In the genomic region with DNA sequence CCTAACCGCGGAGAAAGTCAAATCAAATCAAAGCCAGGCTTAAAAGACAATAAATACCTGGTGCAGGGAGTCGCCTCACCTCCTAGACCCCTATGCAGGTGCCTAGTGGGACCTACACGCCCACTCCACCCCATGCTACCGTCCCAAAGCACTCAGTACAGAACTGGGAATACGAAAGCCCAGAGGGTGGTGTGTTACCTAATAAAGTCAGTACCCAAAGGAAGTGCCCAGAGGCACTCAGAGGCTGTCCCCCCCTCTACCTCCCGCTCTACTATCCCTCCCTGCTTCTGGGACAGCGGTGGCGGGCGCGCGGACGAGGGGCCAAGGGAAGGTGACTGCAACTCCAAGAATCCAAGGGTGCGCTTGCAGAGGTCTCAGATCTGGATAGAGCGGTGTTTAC, we compare ENCODE assay signal across 8 mouse cellular contexts. TPM values are rescaled to one million over a fixed set of nuclear protein-coding genes. Genes with fewer than 3 reads are reported as not detected.
DNase-seq lines count a peak whose midpoint lies in the region; ATAC-seq and TF ChIP-seq lines count a peak whose summit lies in the region.
"Had no signal": no experiment of that assay in that cellular context is flagged by ENCODE, and none has a peak within 500 bp of the region (broad histone marks: within the 10 kb centered on the region; RNA-seq: fewer than 3 reads in every experiment).

No protein-coding gene starts in this region.

- peak overlapping the region; percentile 52 for H3K4me3 ChIP-seq in lung, embryonic 14.5 days (ENCODE audit: low read depth, low read length)
- H3K4me3 ChIP-seq in forebrain, embryonic 15.5 days: peak overlapping the region; percentile 56
- H3K4me3 ChIP-seq in limb, embryonic 15.5 days: peak overlapping the region; percentile 64
- peak overlapping the region; percentile 49 for H3K4me3 ChIP-seq in stomach, embryonic 14.5 days (ENCODE audit: low read depth, low read length)

- no peak overlapping the region for H3K27ac ChIP-seq in lung, embryonic 14.5 days (ENCODE audit: low read depth)
- no peak overlapping the region for H3K27ac ChIP-seq in forebrain, embryonic 15.5 days (replicated peaks)
- no peak overlapping the region for H3K27ac ChIP-seq in limb, embryonic 15.5 days
- no peak overlapping the region for H3K27ac ChIP-seq in stomach, embryonic 14.5 days (ENCODE audit: low read length)

- H3K9ac ChIP-seq in lung, embryonic 14.5 days: 0 out of 2 replicates have a peak overlapping the region, but pooled peaks have one; percentile 23
- H3K9ac ChIP-seq in forebrain, embryonic 15.5 days (replicated peaks): no peak overlapping the region
- peak overlapping the region; percentile 29; the same call in 1 of the 2 replicates for H3K9ac ChIP-seq in limb, embryonic 15.5 days
- H3K9ac ChIP-seq in stomach, embryonic 14.5 days (replicated peaks; ENCODE audit: low read depth, low read length): no peak overlapping the region

- no peak for DNase-seq in lung, embryonic 14.5 days
- DNase-seq in lung, postnatal 36 days: no peak
- DNase-seq in right cerebral cortex, postnatal 14 days: no peak
- DNase-seq: cerebellum, postnatal 36 days had no signal

- H3K27me3 ChIP-seq in lung, embryonic 14.5 days (ENCODE audit: insufficient read depth, low read length): peaks cover 48% of the 10 kb centered on the region
- peaks cover 21% of the 10 kb centered on the region; the same call in 1 of the 2 replicates for H3K27me3 ChIP-seq in forebrain, embryonic 15.5 days
- H3K27me3 ChIP-seq in limb, embryonic 15.5 days: peaks cover 34% of the 10 kb centered on the region
- H3K27me3 ChIP-seq in stomach, embryonic 14.5 days (ENCODE audit: control insufficient read depth, insufficient read depth, low read length): peaks cover 18% of the 10 kb centered on the region

- WGBS in lung, embryonic 14.5 days: 2% methylated on average over 15 of the region's 15 CpGs
- under 1% methylated on average over 15 of the region's 15 CpGs for WGBS in forebrain, embryonic 15.5 days
- WGBS in limb, embryonic 15.5 days: 3% methylated on average over 15 of the region's 15 CpGs
- under 1% methylated on average over 15 of the region's 15 CpGs for WGBS in stomach, embryonic 14.5 days

- H3K4me1 ChIP-seq in lung, embryonic 14.5 days (ENCODE audit: insufficient read depth): 0 out of 2 replicates have a peak, but pooled peaks cover 3% of the 10 kb centered on the region
- H3K4me1 ChIP-seq in forebrain, embryonic 15.5 days: peaks cover 20% of the 10 kb centered on the region
- H3K4me1 ChIP-seq in limb, embryonic 15.5 days: peaks cover 44% of the 10 kb centered on the region
- H3K4me1 ChIP-seq in stomach, embryonic 14.5 days (ENCODE audit: control insufficient read depth, insufficient read depth, low read length): peaks cover 13% of the 10 kb centered on the region; the same call in 1 of the 2 replicates

- H3K9me3 ChIP-seq in lung, embryonic 14.5 days (ENCODE audit: low read depth, low read length): no peaks in the 10 kb centered on the region
- no peaks in the 10 kb centered on the region for H3K9me3 ChIP-seq in forebrain, embryonic 15.5 days
- H3K9me3 ChIP-seq in limb, embryonic 15.5 days: no peaks in the 10 kb centered on the region
- H3K9me3 ChIP-seq in stomach, embryonic 14.5 days (ENCODE audit: control insufficient read depth, low read depth, low read length): no peaks in the 10 kb centered on the region

- TF ChIP-seq CTCF in lung, embryonic 14.5 days (IDR thresholded peaks at IDR 0.05; ENCODE audit: low read depth): no peak

- H3K4me2 ChIP-seq in lung, embryonic 14.5 days: peak overlapping the region; percentile 88
- peak overlapping the region; percentile 97 for H3K4me2 ChIP-seq in forebrain, embryonic 15.5 days (replicated peaks)
- peak overlapping the region; percentile 99 for H3K4me2 ChIP-seq in limb, embryonic 15.5 days
- peak overlapping the region; percentile 99 for H3K4me2 ChIP-seq in stomach, embryonic 14.5 days (replicated peaks; ENCODE audit: low read depth, low read length)

- H3K36me3 ChIP-seq in lung, embryonic 14.5 days (ENCODE audit: insufficient read depth): no peaks in the 10 kb centered on the region
- no peaks in the 10 kb centered on the region for H3K36me3 ChIP-seq in forebrain, embryonic 15.5 days
- H3K36me3 ChIP-seq in limb, embryonic 15.5 days: no peaks in the 10 kb centered on the region
- H3K36me3 ChIP-seq in stomach, embryonic 14.5 days (ENCODE audit: control insufficient read depth, insufficient read depth, low read length): no peaks in the 10 kb centered on the region

- ATAC-seq in lung, embryonic 14.5 days (ENCODE audit: insufficient read depth): peak; percentile 26; the same call in 1 of the 2 replicates
- ATAC-seq in forebrain, embryonic 15.5 days (replicated peaks): peak; percentile 36
- ATAC-seq in limb, embryonic 15.5 days (ENCODE audit: insufficient number of reproducible peaks, low FRiP score, low TSS enrichment, low read depth): peak; percentile 17; the same call in 1 of the 2 replicates
- ATAC-seq in stomach, embryonic 14.5 days (ENCODE audit: insufficient number of reproducible peaks, insufficient read depth, low FRiP score, low read depth): no peak
- ATAC-seq in cerebellum, adult (ENCODE audit: insufficient number of reproducible peaks, low FRiP score, low TSS enrichment): no peak

RNA-seq across cellular contexts. Expression of gene Megf6, which starts 0.5 kb away (rescaled TPM):
- 14.8 and 18.0 TPM in 2 replicates for polyA plus RNA-seq in lung, embryonic 14.5 days (2014; fragmentation: Nextera tagmentation; extraction: Ambion mirVana)
- polyA plus RNA-seq in forebrain, embryonic 15.5 days (2015; fragmentation: Nextera tagmentation; extraction: Ambion mirVana): 6.4 TPM in 2 replicates
- 104 and 110 TPM in 2 replicates for polyA plus RNA-seq in limb, embryonic 15.5 days (2015; fragmentation: Nextera tagmentation; extraction: Ambion mirVana)
- 16.8 and 20.9 TPM in 2 replicates for polyA plus RNA-seq in stomach, embryonic 14.5 days (2014; fragmentation: Nextera tagmentation; extraction: Ambion mirVana)

RNA-seq across cellular contexts. Expression of gene Tprgl, which starts 9.6 kb away (rescaled TPM):
- polyA plus RNA-seq in lung, embryonic 14.5 days (2014; fragmentation: Nextera tagmentation; extraction: Ambion mirVana): 142 and 151 TPM in 2 replicates
- polyA plus RNA-seq in forebrain, embryonic 15.5 days (2015; fragmentation: Nextera tagmentation; extraction: Ambion mirVana): 164 and 171 TPM in 2 replicates
- polyA plus RNA-seq in limb, embryonic 15.5 days (2015; fragmentation: Nextera tagmentation; extraction: Ambion mirVana): 149 and 157 TPM in 2 replicates
- polyA plus RNA-seq in stomach, embryonic 14.5 days (2014; fragmentation: Nextera tagmentation; extraction: Ambion mirVana): 126 and 135 TPM in 2 replicates

RNA-seq across cellular contexts. Expression of gene Wrap73, which starts 27.8 kb away (rescaled TPM):
- 36.2 and 38.0 TPM in 2 replicates for polyA plus RNA-seq in lung, embryonic 14.5 days (2014; fragmentation: Nextera tagmentation; extraction: Ambion mirVana)
- 58.3 and 62.1 TPM in 2 replicates for polyA plus RNA-seq in forebrain, embryonic 15.5 days (2015; fragmentation: Nextera tagmentation; extraction: Ambion mirVana)
- 38.5 and 39.9 TPM in 2 replicates for polyA plus RNA-seq in limb, embryonic 15.5 days (2015; fragmentation: Nextera tagmentation; extraction: Ambion mirVana)
- 39.6 and 41.4 TPM in 2 replicates for polyA plus RNA-seq in stomach, embryonic 14.5 days (2014; fragmentation: Nextera tagmentation; extraction: Ambion mirVana)

RNA-seq across cellular contexts. Expression of gene Trp73, which starts 30.0 kb away (rescaled TPM):
- 0.17 and 0.84 TPM in 2 replicates for polyA plus RNA-seq in lung, embryonic 14.5 days (2014; fragmentation: Nextera tagmentation; extraction: Ambion mirVana)
- polyA plus RNA-seq in forebrain, embryonic 15.5 days (2015; fragmentation: Nextera tagmentation; extraction: Ambion mirVana): 5.6 and 5.9 TPM in 2 replicates
- polyA plus RNA-seq in limb, embryonic 15.5 days (2015; fragmentation: Nextera tagmentation; extraction: Ambion mirVana): 3.4 and 3.9 TPM in 2 replicates
- 0.32 and 0.42 TPM in 2 replicates for polyA plus RNA-seq in stomach, embryonic 14.5 days (2014; fragmentation: Nextera tagmentation; extraction: Ambion mirVana)

Comparison
In these comparisons a context has a peak if more than half of its experiments do, and no peak if none do; other contexts are left out.
1. ATAC-seq: peak in lung, embryonic 14.5 days (single experiment), forebrain, embryonic 15.5 days (single experiment) and limb, embryonic 15.5 days (single experiment); none in stomach, embryonic 14.5 days (single experiment) and cerebellum, adult (single experiment).
2. H3K9ac ChIP-seq: peak in lung, embryonic 14.5 days (single experiment) and limb, embryonic 15.5 days (single experiment); none in forebrain, embryonic 15.5 days (single experiment) and stomach, embryonic 14.5 days (single experiment).
3. Peak in every context shown above with its lines, with median percentiles within 50 percentile points of each other: H3K4me2 ChIP-seq and H3K4me3 ChIP-seq.